Mouse (Mus musculus) bone marrow macrophage, adult 2 months (primary cell): Measurements from ENCODE around the gene Olfr543.

ENCODE experiments used
- CTCF ChIP-seq: IDR thresholded peaks from 2 replicates; pipeline ENCODE4 v1.5.1; 2012; ENCODE audit warnings: low read depth, mild to moderate bottlenecking, low read length, moderate library complexity
- POLR2A ChIP-seq: IDR thresholded peaks from 2 replicates; pipeline ENCODE4 v1.6.1; 2012; ENCODE audit warnings: mild to moderate bottlenecking, low read depth, low read length, borderline replicate concordance

DNA sequence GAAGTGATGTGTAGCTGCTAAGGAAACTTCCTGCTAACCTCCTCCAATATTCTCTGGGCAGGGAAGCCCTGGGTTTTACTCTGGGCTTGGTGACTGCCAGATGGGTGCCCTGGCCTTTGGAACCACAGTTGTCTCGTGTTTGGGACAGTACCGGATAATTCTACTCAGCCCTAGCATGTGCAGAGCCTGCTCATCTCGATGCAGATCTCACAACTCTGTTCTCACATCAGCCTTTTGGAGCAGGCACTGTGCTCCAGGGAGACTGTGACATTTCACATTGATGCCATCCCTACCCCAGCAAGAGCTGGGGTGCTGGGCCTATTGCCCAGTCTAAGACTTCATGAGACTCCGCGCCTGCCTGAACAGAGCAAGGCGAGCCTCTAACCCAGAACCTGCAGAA, 27.2 kb upstream of the Olfr543 start:
- TF ChIP-seq CTCF: no peak
- TF ChIP-seq POLR2A: no peak
